Mouse (Mus musculus) spleen, postnatal 10 days (tissue): ENCODE results near the gene Grin3a.

Experiments used
- DNase-seq, 2 experiments: peaks; one replicate each; pipeline ENCODE4 v3.0.0; 2021 to 2022; ENCODE audit warnings: low spot score in 2 of 2

Gene Grin3a

GRCm38 (mm10) chr4:49845612-49845985, at the start of gene Grin3a:
TSS of gene Grin3a (minus strand) at chr4:49845744.
- DNase-seq = no peak

DNA sequence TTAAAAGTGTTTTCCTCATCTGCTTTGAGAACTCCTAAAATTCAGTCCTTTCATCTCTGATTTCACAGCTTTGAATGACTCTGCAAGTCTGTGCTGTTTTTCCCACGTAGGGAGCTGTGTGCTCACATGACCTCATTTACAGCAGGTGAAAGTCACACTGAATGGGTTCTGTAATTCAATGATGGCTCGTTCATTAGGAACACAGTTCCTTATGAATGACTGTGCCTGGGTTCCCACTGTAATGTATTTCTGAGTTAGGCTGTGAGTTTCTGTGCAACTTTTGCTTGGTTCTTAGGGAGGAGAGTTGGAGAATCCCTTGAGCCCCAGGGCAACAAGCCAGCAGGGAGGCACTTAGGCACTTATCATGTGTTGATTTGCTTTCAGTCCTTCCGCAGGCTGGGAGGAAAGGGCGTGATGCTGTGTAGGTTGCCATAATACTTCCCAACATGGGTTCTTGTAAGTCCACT, 46.3 kb upstream of the Grin3a start:
- DNase-seq = no peak

DNA sequence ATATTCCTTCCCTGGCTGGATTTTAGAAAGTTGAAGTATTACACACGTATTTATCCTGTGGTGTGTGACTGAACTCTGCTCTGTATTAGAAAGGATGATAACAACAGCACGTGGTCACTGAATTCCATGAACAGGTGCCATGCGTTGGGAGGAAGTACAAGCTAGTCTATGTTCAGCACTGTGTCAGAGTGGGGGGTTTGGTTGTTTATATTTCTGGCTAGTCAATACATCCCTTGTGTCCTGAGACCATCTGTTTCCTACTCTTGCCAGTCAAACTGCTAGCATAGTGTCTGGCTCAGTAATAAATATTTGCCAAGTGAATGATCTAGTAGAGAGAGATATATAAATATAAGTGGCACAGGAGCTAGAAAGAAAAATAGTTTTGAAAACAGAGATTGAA, 31.5 kb upstream of the Grin3a start:
- DNase-seq = no peak

GRCm38 (mm10) chr4:49860611-49861010, 15.1 kb upstream of the Grin3a start:
- no peak for DNase-seq

GRCm38 (mm10) chr4:49844828-49845611, 524 bp downstream of the Grin3a start:
- DNase-seq = no peak

DNA sequence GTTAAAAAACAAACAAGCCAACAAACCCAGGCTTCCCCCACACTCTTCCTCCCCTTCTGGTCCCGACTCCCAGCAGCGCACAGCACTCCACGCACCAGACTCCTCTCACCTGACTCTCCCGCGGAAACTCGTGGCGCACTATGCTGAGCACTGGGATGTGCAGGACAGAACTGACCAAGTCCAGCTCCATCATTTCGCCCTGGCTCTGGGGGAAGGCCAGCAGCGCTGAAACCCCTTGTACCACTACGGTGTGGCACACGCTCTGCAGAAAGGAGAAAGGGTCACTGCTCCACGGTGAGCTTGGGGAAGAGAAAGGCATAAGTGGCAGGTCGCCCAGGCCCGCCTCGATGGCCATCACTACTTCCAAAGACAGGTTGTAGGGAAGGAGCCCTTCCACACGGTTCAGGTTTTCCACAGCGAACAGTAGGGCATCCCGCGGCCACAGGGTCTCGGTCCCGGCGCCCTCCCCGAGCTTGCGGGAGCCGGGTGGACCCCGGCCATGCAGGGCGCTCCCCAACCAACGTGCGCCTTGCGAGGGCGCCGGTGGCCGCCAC, 1.2 kb downstream of the Grin3a start:
- DNase-seq = no peak

DNA sequence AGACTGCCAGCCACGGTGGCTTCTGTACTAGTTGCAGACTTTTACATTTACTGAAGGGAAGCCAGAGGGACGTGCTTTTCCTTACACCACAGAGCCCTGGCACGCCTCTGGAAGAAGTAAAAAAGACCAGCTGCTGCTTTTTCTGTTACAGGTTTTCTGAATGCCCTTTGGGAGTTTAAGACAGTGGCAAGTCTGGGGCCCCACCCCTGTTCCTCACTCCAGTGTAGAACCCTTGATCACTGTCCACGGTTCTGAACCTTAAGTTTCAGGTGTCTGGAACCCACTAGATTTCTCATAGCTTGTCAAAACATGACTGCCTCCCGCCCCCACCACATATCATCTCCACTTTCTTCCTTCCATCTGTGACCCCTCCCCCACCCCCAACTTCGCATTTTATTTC, 1.8 kb downstream of the Grin3a start:
- DNase-seq = no peak

DNA sequence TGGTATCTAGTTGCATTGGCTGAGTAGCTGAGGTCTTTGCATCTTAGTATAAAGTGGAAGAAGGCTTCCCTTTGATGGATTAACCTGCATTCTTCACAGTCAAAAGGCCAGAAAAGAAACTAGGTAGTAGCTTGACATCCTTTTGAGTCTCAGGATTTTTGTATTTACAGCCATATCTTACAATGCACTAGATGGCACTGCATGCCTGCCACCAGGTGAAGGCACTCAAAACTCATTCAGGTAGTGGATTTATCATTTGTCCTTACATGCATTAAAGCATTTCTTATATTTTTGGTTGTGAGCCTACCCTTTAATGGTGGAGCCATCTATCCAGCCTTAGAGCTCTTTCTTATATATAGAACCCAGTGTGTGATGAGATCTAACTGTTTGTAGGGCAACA, 13.5 kb downstream of the Grin3a start:
- DNase-seq = no peak

DNA sequence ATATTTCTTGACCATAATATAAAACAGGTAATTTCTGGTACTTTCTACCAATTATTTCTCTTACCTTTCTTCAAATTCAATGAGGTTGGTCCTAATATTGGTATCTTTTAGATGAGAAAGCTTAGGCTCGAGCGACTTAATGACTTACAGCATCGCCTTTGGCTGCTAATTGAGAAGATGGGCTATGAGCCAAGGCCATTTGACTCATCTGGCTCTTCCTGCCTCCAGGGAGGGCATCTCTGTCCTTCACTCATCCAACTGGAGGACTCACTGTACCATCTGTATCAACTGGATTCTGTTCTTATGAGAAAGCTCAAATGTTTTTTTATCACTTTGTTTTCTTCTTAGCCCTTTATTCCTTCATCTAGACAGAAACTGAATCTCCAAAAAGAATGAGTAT, 31.7 kb downstream of the Grin3a start:
- DNase-seq = no peak

DNA sequence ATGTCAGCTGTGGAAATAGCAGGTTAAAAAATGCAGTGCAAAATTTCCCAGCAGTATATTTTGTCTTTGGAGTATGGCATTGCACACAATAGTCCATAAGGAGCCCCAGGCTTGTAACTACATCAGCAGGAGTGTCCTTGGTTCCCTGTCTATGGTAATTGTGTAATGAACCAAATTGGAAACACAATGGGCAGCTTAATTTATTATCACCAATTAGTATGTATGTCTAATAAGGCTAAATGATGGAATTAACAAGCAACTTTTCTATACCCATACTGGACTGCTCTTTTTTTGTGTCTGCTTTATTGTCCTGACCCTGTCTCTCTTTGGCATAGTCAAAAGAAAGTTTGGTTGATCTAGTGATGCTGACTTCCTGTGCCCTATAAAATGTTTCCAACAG, 38.8 kb downstream of the Grin3a start:
- no peak for DNase-seq

- DNase-seq = no peak
Measured at GRCm38 (mm10) chr4:49799338-49799737, 46.2 kb downstream of the Grin3a start.

- no peak for DNase-seq
Measured at GRCm38 (mm10) chr4:49788971-49789370, 56.6 kb downstream of the Grin3a start.

DNA sequence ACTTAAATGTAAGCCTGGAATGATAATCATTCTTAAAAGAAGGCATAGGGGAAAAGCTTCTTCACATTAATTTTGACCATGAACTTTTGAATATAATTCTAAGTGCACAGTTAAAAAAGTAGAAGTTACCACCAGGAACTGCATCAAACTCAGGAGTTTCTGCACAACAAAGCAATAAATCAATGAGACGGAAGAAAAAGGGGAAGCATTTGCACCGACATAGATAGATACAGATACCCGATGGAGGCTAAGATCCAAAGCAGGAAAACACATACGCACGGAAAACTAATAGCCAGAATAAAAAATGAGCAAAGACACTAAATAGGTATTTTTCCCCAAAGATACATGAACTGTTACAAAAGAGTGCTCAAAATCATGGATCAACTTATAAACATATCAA, 102.7 kb downstream of the Grin3a start:
- DNase-seq = no peak

GRCm38 (mm10) chr4:49741942-49742341, 103.6 kb downstream of the Grin3a start:
- DNase-seq = no peak

GRCm38 (mm10) chr4:49740796-49741766, 104.5 kb downstream of the Grin3a start:
- DNase-seq = no peak

DNA sequence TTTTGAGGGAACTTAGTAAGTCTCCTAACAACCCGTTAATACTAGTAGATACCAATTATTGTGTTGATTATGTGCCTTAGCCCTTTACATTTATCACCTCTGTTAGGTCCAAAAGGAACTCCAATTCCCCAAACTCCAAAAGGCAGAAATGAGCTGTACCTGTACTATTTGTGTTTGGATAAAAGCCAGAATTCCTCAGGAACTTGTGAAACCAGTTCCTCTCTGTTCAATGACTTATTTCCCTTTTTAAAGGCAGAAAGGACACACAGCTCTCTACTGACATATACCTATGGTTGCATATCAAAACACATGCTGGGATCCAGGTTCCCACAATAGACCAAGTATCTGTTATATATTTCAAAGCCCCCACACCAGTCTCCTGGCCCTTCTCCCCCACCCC, 106.0 kb downstream of the Grin3a start:
- no peak for DNase-seq

DNA sequence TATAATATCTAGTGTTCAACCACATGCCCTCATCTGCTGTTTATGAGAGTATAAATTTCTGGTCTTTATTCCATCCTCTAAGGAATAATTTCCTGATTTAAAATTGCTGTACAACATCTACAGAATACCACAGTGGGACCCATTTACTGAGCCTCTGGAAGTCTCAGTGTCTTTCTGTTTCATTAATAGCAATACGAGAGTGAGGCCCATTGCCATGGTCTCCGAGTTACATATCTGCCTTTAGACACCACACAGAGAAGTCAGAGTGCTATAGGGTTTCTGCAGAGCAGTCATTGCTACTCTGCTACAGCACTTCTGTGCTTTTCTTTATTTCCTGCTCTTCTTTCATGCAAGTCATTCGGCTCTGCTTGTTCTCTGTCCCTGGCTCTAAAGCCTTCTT, 116.2 kb downstream of the Grin3a start:
- no peak for DNase-seq

GRCm38 (mm10) chr4:49723908-49724307, 121.6 kb downstream of the Grin3a start:
- no peak for DNase-seq

DNA sequence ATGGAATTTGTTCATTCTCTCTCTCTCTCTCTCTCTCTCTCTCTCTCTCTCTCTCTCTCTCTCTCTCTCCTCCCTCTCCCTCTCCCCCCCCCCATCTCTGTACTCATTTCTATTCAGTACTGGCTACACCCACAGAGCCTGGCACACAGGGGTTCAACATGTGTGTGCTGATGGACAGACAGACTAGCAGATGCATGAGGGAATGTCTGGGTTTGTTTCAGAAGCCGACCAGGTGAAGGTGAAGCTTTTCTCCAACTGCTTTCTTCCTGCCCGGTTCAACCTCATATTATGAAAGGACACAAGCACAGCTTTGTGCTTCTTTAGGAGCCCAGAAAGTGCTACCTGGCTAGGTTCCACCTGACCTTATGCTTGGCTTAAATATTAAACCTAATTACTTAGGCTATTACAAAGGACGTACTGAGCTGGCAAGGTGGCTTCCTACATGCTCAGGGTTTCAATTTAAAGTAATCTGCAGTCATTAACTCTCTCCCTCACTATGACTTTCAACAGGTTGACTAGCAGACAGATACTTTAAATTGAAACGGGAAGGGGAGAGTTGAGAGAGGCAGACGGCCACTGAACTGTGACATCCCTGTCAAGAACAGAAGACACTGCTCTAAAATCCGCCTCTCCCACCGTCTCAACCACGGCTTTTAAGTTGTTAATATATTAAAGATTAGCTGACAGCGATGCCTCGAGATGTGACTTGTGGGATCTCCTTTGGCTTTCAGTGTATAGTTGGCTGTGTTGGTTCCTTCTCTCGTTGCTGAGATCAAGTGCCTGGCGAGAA, 153.9 kb downstream of the Grin3a start:
- no peak for DNase-seq

DNA sequence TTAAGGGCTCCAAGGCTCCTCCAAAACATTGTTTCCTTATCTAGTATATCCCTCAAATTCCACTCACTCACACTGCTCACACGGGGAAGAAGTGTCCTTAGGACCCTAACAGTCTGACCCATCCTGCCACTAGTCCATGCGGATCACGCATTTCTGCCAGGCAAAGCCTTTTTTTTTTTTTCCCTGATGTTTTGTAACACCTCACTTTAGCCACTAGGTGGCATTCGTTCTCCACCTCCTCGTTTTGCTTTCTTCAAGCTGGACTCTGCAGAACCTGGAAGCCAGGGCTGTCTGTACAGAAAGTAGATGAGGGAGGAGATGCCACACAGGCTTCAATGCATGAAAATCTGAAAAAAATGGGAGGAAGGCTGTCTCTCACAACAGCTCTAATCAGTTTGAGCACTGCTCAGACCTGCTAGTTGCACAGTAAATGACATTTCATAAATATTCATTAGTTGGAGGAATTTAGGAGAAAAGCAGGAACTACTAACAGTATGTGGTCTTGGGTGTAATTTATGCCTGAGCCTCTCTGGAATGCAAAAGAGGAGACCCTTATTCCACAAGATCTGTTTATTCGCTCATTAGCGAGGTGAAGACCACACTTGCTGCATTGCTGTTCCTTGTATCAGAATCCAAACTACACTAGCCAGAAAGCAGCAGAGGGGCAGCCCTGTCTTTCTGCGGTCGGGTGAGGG, 156.8 kb downstream of the Grin3a start:
- DNase-seq = peak in 1 of 2 experiments; percentile 21

- no peak for DNase-seq
Measured at GRCm38 (mm10) chr4:49681812-49682211, 163.7 kb downstream of the Grin3a start, which contains the start of gene Ppp3r2. TSS of gene Ppp3r2 (minus strand) at chr4:49682024.
